ENCODE assay signal across 12 mouse cellular contexts in genomic region chr12:97836202-97836908, GRCm38 (mm10).
A peak's percentile ranks its signal among the peaks of the same experiment; 100 is the strongest.
DNase-seq lines count a peak whose midpoint lies in the region; ATAC-seq and TF ChIP-seq lines count a peak whose summit lies in the region.
"Had no signal": no experiment of that assay in that cellular context is flagged by ENCODE, and none has a peak within 500 bp of the region (broad histone marks: within the 10 kb centered on the region; RNA-seq: fewer than 3 reads in every experiment).

No protein-coding gene starts in this region.

- TF ChIP-seq CTCF in forebrain, postnatal 0 days (IDR thresholded peaks at IDR 0.05; ENCODE audit: low read depth): no peak

- peak overlapping the region; percentile 54 for H3K27ac ChIP-seq in forebrain, postnatal 0 days (ENCODE audit: low read depth, low read length)
- no peak overlapping the region for H3K27ac ChIP-seq in hindbrain, embryonic 13.5 days
- H3K27ac ChIP-seq: embryonic facial prominence, embryonic 15.5 days; heart, embryonic 13.5 days had no signal

- ATAC-seq in forebrain, postnatal 0 days: peak; percentile 99
- ATAC-seq in hindbrain, embryonic 13.5 days (ENCODE audit: low FRiP score): peak; percentile 89

- 37% methylated on average over 8 of the region's 8 CpGs for WGBS in forebrain, postnatal 0 days
- 66% methylated on average over 8 of the region's 8 CpGs for WGBS in hindbrain, embryonic 13.5 days

- no peaks in the 10 kb centered on the region for H3K9me3 ChIP-seq in forebrain, postnatal 0 days (ENCODE audit: low read length)
- H3K9me3 ChIP-seq in hindbrain, embryonic 13.5 days: no peaks in the 10 kb centered on the region
- H3K9me3 ChIP-seq: embryonic facial prominence, embryonic 15.5 days; heart, embryonic 13.5 days had no signal

- no peak overlapping the region for H3K4me3 ChIP-seq in forebrain, postnatal 0 days (ENCODE audit: low read depth, low read length)
- H3K4me3 ChIP-seq in hindbrain, embryonic 13.5 days: no peak overlapping the region
- H3K4me3 ChIP-seq: embryonic facial prominence, embryonic 15.5 days; heart, embryonic 13.5 days had no signal

- H3K4me2 ChIP-seq in forebrain, postnatal 0 days (ENCODE audit: low read depth): no peak overlapping the region
- no peak overlapping the region for H3K4me2 ChIP-seq in hindbrain, embryonic 13.5 days
- H3K4me2 ChIP-seq: embryonic facial prominence, embryonic 15.5 days; heart, embryonic 13.5 days had no signal

- no peak overlapping the region for H3K9ac ChIP-seq in forebrain, postnatal 0 days
- H3K9ac ChIP-seq in hindbrain, embryonic 13.5 days: no peak overlapping the region
- H3K9ac ChIP-seq: embryonic facial prominence, embryonic 15.5 days; heart, embryonic 13.5 days had no signal

- no peaks in the 10 kb centered on the region for H3K27me3 ChIP-seq in forebrain, postnatal 0 days (ENCODE audit: insufficient read depth, low read length)
- H3K27me3 ChIP-seq in hindbrain, embryonic 13.5 days: no peaks in the 10 kb centered on the region
- H3K27me3 ChIP-seq: embryonic facial prominence, embryonic 15.5 days; heart, embryonic 13.5 days had no signal

- 0 out of 2 replicates have a peak, but pooled peaks cover 4% of the 10 kb centered on the region for H3K4me1 ChIP-seq in forebrain, postnatal 0 days (ENCODE audit: insufficient read depth)
- H3K4me1 ChIP-seq in hindbrain, embryonic 13.5 days (replicated peaks): 0 out of 2 replicates have a peak, but pooled peaks cover 6% of the 10 kb centered on the region
- H3K4me1 ChIP-seq: embryonic facial prominence, embryonic 15.5 days; heart, embryonic 13.5 days had no signal

- peak; percentile 84 for DNase-seq in forebrain, postnatal 0 days
- DNase-seq in left cerebral cortex, adult 9 months (ENCODE audit: low spot score in 2 of 2): peak; percentile 51 to 64
- DNase-seq in retina, postnatal 1 day: peak; percentile 71
- no peak for DNase-seq in urinary bladder, postnatal 4 days (ENCODE audit: low spot score in 2 of 2)
- DNase-seq in liver: no peak
- no peak for DNase-seq in lung, postnatal 36 days
- DNase-seq in ovary, postnatal 10 days (ENCODE audit: low spot score): no peak
- DNase-seq: adrenal gland, postnatal 36 days; lung, postnatal 4 days had no signal

- no peaks in the 10 kb centered on the region for H3K36me3 ChIP-seq in forebrain, postnatal 0 days (ENCODE audit: insufficient read depth)
- H3K36me3 ChIP-seq in hindbrain, embryonic 13.5 days: no peaks in the 10 kb centered on the region
- H3K36me3 ChIP-seq: embryonic facial prominence, embryonic 15.5 days; heart, embryonic 13.5 days had no signal

Comparison
In these comparisons a context has a peak if more than half of its experiments do, and no peak if none do; other contexts are left out.
1. DNase-seq: peak in forebrain, postnatal 0 days (single experiment), left cerebral cortex, adult 9 months (2 of 2) and retina, postnatal 1 day (single experiment); none in urinary bladder, postnatal 4 days (0 of 2), liver (single experiment), lung, postnatal 36 days (single experiment) and ovary, postnatal 10 days (single experiment).